Mouse (Mus musculus) neural tube, embryonic 14.5 days (tissue): ENCODE data around the gene Lefty1. TPM values are rescaled to one million over a fixed set of nuclear protein-coding genes. Genes with fewer than 3 reads are reported as not detected.
"Not testable (repeated sequence)": the region's sequence is repeated elsewhere in the genome, so short reads cannot be mapped to it uniquely, and the experiment has no call there.

ENCODE experiments used
- ATAC-seq: fragments of 200-750 bp; cut with Nextera tagmentation; 2 replicates; pipeline ENCODE4 v1.8.0; 2017; ENCODE audit warnings: low read depth, mild to moderate bottlenecking, moderate TSS enrichment, moderate library complexity
- H3K27ac ChIP-seq: fragments of 300-500 bp; sonication (generic); 2 replicates; pipeline ENCODE4 v1.5.1; 2014; ENCODE audit warnings: low read depth, mild to moderate bottlenecking, control low read depth, low read length, moderate library complexity, mixed read lengths
- H3K27me3 ChIP-seq: fragments of 300-500 bp; sonication (generic); 2 replicates; pipeline ENCODE4 v1.6.1; 2014; ENCODE audit warnings: low read length; ENCODE audit not compliant: control insufficient read depth, insufficient read depth
- H3K36me3 ChIP-seq: fragments of 300-500 bp; sonication (generic); 2 replicates; pipeline ENCODE4 v1.6.1; 2014; ENCODE audit warnings: low read length, mixed read lengths; ENCODE audit not compliant: control insufficient read depth, insufficient read depth
- H3K4me1 ChIP-seq: fragments of 300-500 bp; sonication (generic); 2 replicates; pipeline ENCODE4 v1.6.1; 2014; ENCODE audit warnings: low read length; ENCODE audit not compliant: control insufficient read depth, insufficient read depth
- H3K4me2 ChIP-seq: fragments of 300-500 bp; sonication (generic); 2 replicates; pipeline ENCODE4 v1.6.1; 2014; ENCODE audit warnings: mild to moderate bottlenecking, low read depth, low read length, control low read depth
- H3K4me3 ChIP-seq: fragments of 300-500 bp; sonication (generic); 2 replicates; pipeline ENCODE4 v1.5.1; 2014; ENCODE audit warnings: low read depth, low read length, control low read depth, mixed read lengths
- H3K9ac ChIP-seq: fragments of 300-500 bp; sonication (generic); replicated peaks from 2 replicates; pipeline ENCODE4 v1.6.1; 2014; ENCODE audit warnings: low read depth, mild to moderate bottlenecking, control low read depth, low read length, mixed read lengths
- H3K9me3 ChIP-seq: fragments of 300-500 bp; sonication (generic); 2 replicates; pipeline ENCODE4 v1.6.1; 2016; ENCODE audit warnings: low read length; ENCODE audit not compliant: control insufficient read depth
- WGBS: fragments of 180-500 bp; shearing (Covaris S2); extraction: QIAGEN DNeasy Blood & Tissue Kit; methylation state at CpG from one replicate; pipeline ENCODE4 v1.1.7; 2014; 5-methylcytosine and 5-hydroxymethylcytosine counted together
- polyA plus RNA-seq: library from polyadenylated mRNA; unstranded; fragments of >200 nt; fragmentation: Nextera tagmentation; extraction: Ambion mirVana; gene quantifications from 2 replicates; pipeline ENCODE4 v1.2.1, GENCODE M21; 2014

The Lefty1 gene
- polyA plus RNA-seq, 1 experiment from 2014 or later: not detected

- H3K27me3 ChIP-seq: no peaks in the 10 kb centered on the region
- H3K9ac ChIP-seq: no peak overlapping the region
- no peak for ATAC-seq
- no peaks in the 10 kb centered on the region for H3K9me3 ChIP-seq
- no peak overlapping the region for H3K27ac ChIP-seq
- H3K36me3 ChIP-seq: no peaks in the 10 kb centered on the region
- H3K4me3 ChIP-seq: no peak overlapping the region
- no peaks in the 10 kb centered on the region for H3K4me1 ChIP-seq
- WGBS: 82% methylated on average over 24 of the region's 24 CpGs
- H3K4me2 ChIP-seq: no peak overlapping the region
Measured at GRCm38 (mm10) chr1:180979484-180980251, 44.8 kb downstream of the Lefty1 start.

DNA sequence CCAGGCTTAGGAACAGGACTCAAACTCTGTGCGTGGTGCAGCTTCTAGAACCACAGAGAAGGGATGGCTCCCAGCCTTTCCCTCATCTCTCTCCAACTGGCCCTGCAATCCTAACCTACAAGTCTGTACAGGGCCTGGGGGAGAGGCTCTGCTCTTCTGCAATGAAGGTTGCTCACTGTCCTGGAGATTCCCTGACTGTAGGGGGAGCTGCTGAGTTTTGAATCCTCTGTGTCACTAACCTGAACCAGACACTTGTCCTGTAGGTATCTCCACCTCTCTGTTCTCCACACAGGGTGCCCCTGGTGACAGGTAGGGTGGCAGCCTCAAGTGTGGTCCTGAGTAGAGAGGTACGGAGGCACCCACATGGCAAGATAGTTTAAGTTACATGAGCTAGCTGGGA is 45.6 kb downstream of the Lefty1 start:
- no peaks in the 10 kb centered on the region for H3K4me1 ChIP-seq
- H3K9ac ChIP-seq: no peak overlapping the region
- no peaks in the 10 kb centered on the region for H3K9me3 ChIP-seq
- no peaks in the 10 kb centered on the region for H3K36me3 ChIP-seq
- WGBS: 72% methylated on average over 2 of the region's 2 CpGs
- no peak overlapping the region for H3K4me3 ChIP-seq
- no peak overlapping the region for H3K27ac ChIP-seq
- H3K27me3 ChIP-seq: no peaks in the 10 kb centered on the region
- no peak overlapping the region for H3K4me2 ChIP-seq
- ATAC-seq: no peak

DNA sequence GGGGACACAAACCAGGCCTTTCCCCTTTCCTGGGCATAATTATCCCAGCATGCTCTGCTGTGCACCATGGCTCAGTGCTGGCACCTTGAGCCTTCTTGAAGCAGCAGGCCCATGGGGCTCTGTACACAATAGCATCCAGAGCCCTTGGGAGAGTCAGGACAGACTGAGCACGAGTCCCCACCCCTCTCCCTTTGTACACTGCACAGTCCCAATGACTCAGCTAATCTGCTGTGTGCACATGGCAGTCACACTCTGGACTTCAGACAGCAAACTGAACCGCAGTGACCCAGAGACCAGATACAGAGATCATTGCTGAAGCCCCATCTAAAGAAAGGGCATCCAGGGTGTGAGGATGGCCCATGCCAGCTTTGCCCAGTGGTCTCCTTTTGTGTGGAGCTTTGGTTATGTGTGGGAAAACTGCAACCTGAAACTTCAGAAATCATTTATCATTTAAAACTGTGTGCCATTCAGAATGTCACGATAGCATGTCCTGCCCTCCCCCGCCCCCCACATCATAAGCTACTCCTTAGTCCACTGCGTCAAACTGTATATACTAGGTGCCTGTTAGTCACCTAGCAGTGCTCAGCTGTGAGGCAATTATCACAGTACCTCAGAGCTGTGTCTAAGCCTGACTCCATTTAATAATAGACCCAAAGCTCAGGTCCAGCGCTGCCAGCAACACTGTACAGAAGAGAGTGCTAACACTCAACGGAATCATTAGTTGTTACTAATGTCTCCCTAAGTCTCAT is 46.6 kb downstream of the Lefty1 start:
- H3K4me3 ChIP-seq, H3K4me1 ChIP-seq, H3K9ac ChIP-seq, H3K36me3 ChIP-seq, H3K27me3 ChIP-seq, ATAC-seq, H3K9me3 ChIP-seq, H3K4me2 ChIP-seq, H3K27ac ChIP-seq: not testable (repeated sequence)
- 82% methylated on average over 7 of the region's 7 CpGs for WGBS

GRCm38 (mm10) chr1:180986701-180987100 is 51.9 kb downstream of the Lefty1 start:
- no peak overlapping the region for H3K27ac ChIP-seq
- H3K36me3 ChIP-seq: no peaks in the 10 kb centered on the region
- no peaks in the 10 kb centered on the region for H3K27me3 ChIP-seq
- no peak overlapping the region for H3K9ac ChIP-seq
- no peak for ATAC-seq
- no peaks in the 10 kb centered on the region for H3K4me1 ChIP-seq
- no peak overlapping the region for H3K4me3 ChIP-seq
- no peak overlapping the region for H3K4me2 ChIP-seq
- WGBS: 90% methylated on average over 8 of the region's 8 CpGs
- H3K9me3 ChIP-seq: no peaks in the 10 kb centered on the region

- 4% methylated on average over 9 of the region's 9 CpGs for WGBS
- Histone ChIP-seq H3K27ac (no peak overlapping the region), H3K9me3 (no peaks in the 10 kb centered on the region), H3K9ac (no peak overlapping the region), H3K36me3 (no peaks in the 10 kb centered on the region), H3K4me1 (no peaks in the 10 kb centered on the region), H3K27me3 (no peaks in the 10 kb centered on the region), H3K4me2 (no peak overlapping the region), H3K4me3 (no peak overlapping the region)
- no peak for ATAC-seq
Measured at GRCm38 (mm10) chr1:180987759-180988158, 52.9 kb downstream of the Lefty1 start.

Other genes starting within 250 kb of the Lefty1 start
- gene Mixl1, start 238.0 kb upstream of the Lefty1 start, polyA plus RNA-seq: not detected in 2 replicates
- gene Acbd3, start 209.0 kb upstream of the Lefty1 start, polyA plus RNA-seq: 31.1 and 33.4 TPM in 2 replicates
- gene H3f3a, start 121.1 kb upstream of the Lefty1 start, polyA plus RNA-seq: 3,180 and 3,430 TPM in 2 replicates
- gene Sde2, start 83.9 kb upstream of the Lefty1 start, polyA plus RNA-seq: 29.0 and 32.4 TPM in 2 replicates
- 0.58 and 1.9 TPM in 2 replicates for gene Lefty2, start 41.9 kb upstream of the Lefty1 start, polyA plus RNA-seq
- gene Pycr2, start 30.7 kb upstream of the Lefty1 start, polyA plus RNA-seq: 63.3 and 65.9 TPM in 2 replicates
- gene Tmem63a, start 7.3 kb downstream of the Lefty1 start, polyA plus RNA-seq: 0.71 and 1.4 TPM in 2 replicates
- gene Ephx1, start 85.9 kb downstream of the Lefty1 start, polyA plus RNA-seq: 5.3 and 5.4 TPM in 2 replicates
- gene 9130409I23Rik, start 116.2 kb downstream of the Lefty1 start, polyA plus RNA-seq: not detected in 2 replicates
- 45.0 and 49.6 TPM in 2 replicates for gene Nvl, start 209.2 kb downstream of the Lefty1 start, polyA plus RNA-seq
- gene Cnih4, start 209.7 kb downstream of the Lefty1 start, polyA plus RNA-seq: 46.8 and 51.8 TPM in 2 replicates